In genomic region chr1:173733219-173733618, GRCm38 (mm10) we compare ENCODE assay signal across 12 mouse cellular contexts. TPM values are rescaled to one million over a fixed set of nuclear protein-coding genes. Genes with fewer than 3 reads are reported as not detected.
DNase-seq lines count a peak whose midpoint lies in the region; ATAC-seq and TF ChIP-seq lines count a peak whose summit lies in the region.
"Had no signal": no experiment of that assay in that cellular context is flagged by ENCODE, and none has a peak within 500 bp of the region (broad histone marks: within the 10 kb centered on the region; RNA-seq: fewer than 3 reads in every experiment).

No protein-coding gene starts in this region.

- no peaks in the 10 kb centered on the region for H3K4me1 ChIP-seq in kidney, postnatal 0 days (replicated peaks; ENCODE audit: insufficient read depth, low read length)
- H3K4me1 ChIP-seq in limb, embryonic 13.5 days, result no peaks in the 10 kb centered on the region

- H3K4me3 ChIP-seq in kidney, postnatal 0 days (replicated peaks; ENCODE audit: low read depth, low read length), result no peak overlapping the region
- no peak overlapping the region for H3K4me3 ChIP-seq in limb, embryonic 13.5 days

- no peak overlapping the region for H3K4me2 ChIP-seq in kidney, postnatal 0 days (ENCODE audit: low read length)
- H3K4me2 ChIP-seq in limb, embryonic 13.5 days (replicated peaks), result no peak overlapping the region

- TF ChIP-seq CTCF in kidney, postnatal 0 days (IDR thresholded peaks at IDR 0.05; ENCODE audit: low read depth), result no peak

- H3K9ac ChIP-seq in kidney, postnatal 0 days (ENCODE audit: low read depth, low read length), result no peak overlapping the region
- no peak overlapping the region for H3K9ac ChIP-seq in limb, embryonic 13.5 days

- peak; percentile 7 to 24 for DNase-seq in cerebellum, postnatal 10 days
- DNase-seq in cerebellum, adult 18-20 months, result no peak
- peak; percentile 19 for DNase-seq in kidney, postnatal 0 days (ENCODE audit: low spot score)
- DNase-seq in kidney, adult 8-10 months, result no peak
- DNase-seq in embryo, embryonic 11 days, result peak; percentile 39
- no peak for DNase-seq in right cerebral cortex, postnatal 36 days (ENCODE audit: low spot score in 2 of 2)

- no peaks in the 10 kb centered on the region for H3K27me3 ChIP-seq in kidney, postnatal 0 days (ENCODE audit: insufficient read depth, low read length)
- no peaks in the 10 kb centered on the region for H3K27me3 ChIP-seq in limb, embryonic 13.5 days

- H3K9me3 ChIP-seq in kidney, postnatal 0 days (replicated peaks; ENCODE audit: low read length), result no peaks in the 10 kb centered on the region
- H3K9me3 ChIP-seq in limb, embryonic 13.5 days, result no peaks in the 10 kb centered on the region

- WGBS in kidney, postnatal 0 days, result 11% methylated on average over 7 of the region's 7 CpGs
- WGBS in limb, embryonic 13.5 days, result 23% methylated on average over 7 of the region's 7 CpGs

- no peak overlapping the region for H3K27ac ChIP-seq in kidney, postnatal 0 days
- no peak overlapping the region for H3K27ac ChIP-seq in limb, embryonic 13.5 days

- H3K36me3 ChIP-seq in kidney, postnatal 0 days (ENCODE audit: insufficient read depth, low read length), result no peaks in the 10 kb centered on the region
- H3K36me3 ChIP-seq in limb, embryonic 13.5 days, result no peaks in the 10 kb centered on the region

- ATAC-seq in kidney, postnatal 0 days (replicated peaks; ENCODE audit: low FRiP score, low read depth), result no peak
- ATAC-seq in limb, embryonic 13.5 days (ENCODE audit: low FRiP score, low read depth), result 0 out of 2 replicates have a peak, but pooled peaks have one; percentile 67
- no peak for ATAC-seq in erythroid progenitor cell, adult 5-6 weeks (replicated peaks; ENCODE audit: low FRiP score, poor library complexity, severe bottlenecking)
- ATAC-seq: forebrain, embryonic 16.5 days; midbrain, embryonic 16.5 days had no signal

RNA-seq across cellular contexts. Expression of gene Ifi207, which starts 8.3 kb away (rescaled TPM):
- 0.97 and 1.1 TPM in 2 replicates for polyA plus RNA-seq in kidney, postnatal 0 days (2015; fragmentation: Nextera tagmentation; extraction: Ambion mirVana)
- 0.52 and 0.78 TPM in 2 replicates for polyA plus RNA-seq in limb, embryonic 13.5 days (2015; fragmentation: Nextera tagmentation; extraction: Ambion mirVana)
- 8.6 and 12.6 TPM in 2 replicates for total RNA-seq in erythroid progenitor cell, adult 5-6 weeks (2015; ENCODE audit: low replicate concordance)
- total RNA-seq in erythroid progenitor cell, adult 5-6 weeks (2017; ENCODE audit: low replicate concordance), result 2.4 and 2.7 TPM in 2 replicates

RNA-seq across cellular contexts. Expression of gene Ifi204, which starts 33.5 kb away (rescaled TPM):
- 2.3 and 2.6 TPM in 2 replicates for polyA plus RNA-seq in kidney, postnatal 0 days (2015; fragmentation: Nextera tagmentation; extraction: Ambion mirVana)
- polyA plus RNA-seq in limb, embryonic 13.5 days (2015; fragmentation: Nextera tagmentation; extraction: Ambion mirVana), result 1.3 and 1.4 TPM in 2 replicates
- 5.4 and 9.7 TPM in 2 replicates for total RNA-seq in erythroid progenitor cell, adult 5-6 weeks (2015; ENCODE audit: low replicate concordance)
- total RNA-seq in erythroid progenitor cell, adult 5-6 weeks (2017; ENCODE audit: low replicate concordance), result 10.1 and 13.5 TPM in 2 replicates
- total RNA-seq: left cerebral cortex, postnatal 14 days had no signal

RNA-seq across cellular contexts. Expression of gene Ifi208, which starts 59.7 kb away (rescaled TPM):
- not detected in 2 replicates for polyA plus RNA-seq in kidney, postnatal 0 days (2015; fragmentation: Nextera tagmentation; extraction: Ambion mirVana)
- polyA plus RNA-seq in limb, embryonic 13.5 days (2015; fragmentation: Nextera tagmentation; extraction: Ambion mirVana), result not detected in 2 replicates
- 1.3 TPM in 1 of 2 replicates, not detected in the other for total RNA-seq in erythroid progenitor cell, adult 5-6 weeks (2015; ENCODE audit: low replicate concordance)
- not detected in 2 replicates for total RNA-seq in erythroid progenitor cell, adult 5-6 weeks (2017; ENCODE audit: low replicate concordance)
- total RNA-seq: granulocyte monocyte progenitor cell, adult 5-6 weeks; left cerebral cortex, postnatal 14 days had no signal
- polyA plus RNA-seq: midbrain, embryonic 16.5 days had no signal

Comparison
In these comparisons a context has a peak if more than half of its experiments do, and no peak if none do; other contexts are left out.
1. DNase-seq: peak in cerebellum, postnatal 10 days (2 of 2), kidney, postnatal 0 days (single experiment) and embryo, embryonic 11 days (single experiment); none in cerebellum, adult 18-20 months (0 of 2), kidney, adult 8-10 months (0 of 2) and right cerebral cortex, postnatal 36 days (0 of 2).